Comparison of ENCODE assay signal across 11 mouse cellular contexts in genomic region chr2:137419678-137420077, GRCm38 (mm10).
DNase-seq lines count a peak whose midpoint lies in the region; ATAC-seq lines count a peak whose summit lies in the region.
"Had no signal": no experiment of that assay in that cellular context is flagged by ENCODE, and none has a peak within 500 bp of the region (broad histone marks: within the 10 kb centered on the region; RNA-seq: fewer than 3 reads in every experiment).

No protein-coding gene starts in this region.

- H3K9ac ChIP-seq in heart, embryonic 12.5 days, result no peak overlapping the region
- H3K9ac ChIP-seq in kidney, embryonic 14.5 days (ENCODE audit: low read depth, low read length), result no peak overlapping the region
- H3K9ac ChIP-seq in hindbrain, embryonic 13.5 days, result no peak overlapping the region

- no peaks in the 10 kb centered on the region for H3K36me3 ChIP-seq in heart, embryonic 12.5 days
- no peaks in the 10 kb centered on the region for H3K36me3 ChIP-seq in kidney, embryonic 14.5 days (ENCODE audit: control insufficient read depth, insufficient read depth, low read length)
- H3K36me3 ChIP-seq in hindbrain, embryonic 13.5 days, result no peaks in the 10 kb centered on the region

- peaks cover 11% of the 10 kb centered on the region; the same call in 1 of the 2 replicates for H3K4me1 ChIP-seq in heart, embryonic 12.5 days (replicated peaks)
- H3K4me1 ChIP-seq in kidney, embryonic 14.5 days (ENCODE audit: control insufficient read depth, insufficient read depth, low read length), result no peaks in the 10 kb centered on the region
- H3K4me1 ChIP-seq in hindbrain, embryonic 13.5 days (replicated peaks), result no peaks in the 10 kb centered on the region

- peak; percentile 85 for ATAC-seq in heart, embryonic 12.5 days (ENCODE audit: insufficient number of reproducible peaks, low FRiP score)
- peak; percentile 39; the same call in 1 of the 2 replicates for ATAC-seq in kidney, embryonic 14.5 days (ENCODE audit: low FRiP score, low TSS enrichment)
- no peak for ATAC-seq in hindbrain, embryonic 13.5 days (ENCODE audit: low FRiP score)
- ATAC-seq: inflammation-experienced regulatory T-cells, adult 6 months had no signal

- 0 out of 2 replicates have a peak overlapping the region, but pooled peaks have one; percentile 11 for H3K27ac ChIP-seq in heart, embryonic 12.5 days (ENCODE audit: poor library complexity, severe bottlenecking)
- no peak overlapping the region for H3K27ac ChIP-seq in kidney, embryonic 14.5 days (ENCODE audit: low read depth, low read length)
- no peak overlapping the region for H3K27ac ChIP-seq in hindbrain, embryonic 13.5 days

- no peak overlapping the region for H3K4me3 ChIP-seq in heart, embryonic 12.5 days
- no peak overlapping the region for H3K4me3 ChIP-seq in kidney, embryonic 14.5 days (ENCODE audit: low read length)
- no peak overlapping the region for H3K4me3 ChIP-seq in hindbrain, embryonic 13.5 days

- DNase-seq in adrenal gland, postnatal 10 days, result peak; percentile 7
- DNase-seq in adrenal gland, postnatal 14 days, result no peak
- DNase-seq in lung, postnatal 10 days, result peak; percentile 16
- no peak for DNase-seq in layer of hippocampus, postnatal 25 days (ENCODE audit: extremely low spot score in 1 of 2, low spot score in 1 of 2)
- no peak for DNase-seq in frontal cortex, adult 2 months (ENCODE audit: extremely low spot score in 1 of 2, low spot score in 1 of 2)
- DNase-seq: cerebellum, postnatal 14 days; thymus, postnatal 14 days had no signal

- H3K9me3 ChIP-seq in heart, embryonic 12.5 days (replicated peaks), result no peaks in the 10 kb centered on the region
- H3K9me3 ChIP-seq in kidney, embryonic 14.5 days (ENCODE audit: control insufficient read depth, low read length), result no peaks in the 10 kb centered on the region
- H3K9me3 ChIP-seq in hindbrain, embryonic 13.5 days, result no peaks in the 10 kb centered on the region

- 40% methylated on average over 4 of the region's 4 CpGs for WGBS in heart, embryonic 12.5 days
- WGBS in kidney, embryonic 14.5 days, result 21% methylated on average over 4 of the region's 4 CpGs
- 75% methylated on average over 4 of the region's 4 CpGs for WGBS in hindbrain, embryonic 13.5 days

- H3K4me2 ChIP-seq in heart, embryonic 12.5 days, result no peak overlapping the region
- no peak overlapping the region for H3K4me2 ChIP-seq in kidney, embryonic 14.5 days (replicated peaks; ENCODE audit: low read depth, low read length)
- H3K4me2 ChIP-seq in hindbrain, embryonic 13.5 days, result no peak overlapping the region

- H3K27me3 ChIP-seq in heart, embryonic 12.5 days (replicated peaks), result no peaks in the 10 kb centered on the region
- H3K27me3 ChIP-seq in kidney, embryonic 14.5 days (ENCODE audit: control insufficient read depth, insufficient read depth, low read length), result no peaks in the 10 kb centered on the region
- no peaks in the 10 kb centered on the region for H3K27me3 ChIP-seq in hindbrain, embryonic 13.5 days

Comparison
In these comparisons a context has a peak if more than half of its experiments do, and no peak if none do; other contexts are left out.
1. DNase-seq: peak in adrenal gland, postnatal 10 days (single experiment) and lung, postnatal 10 days (single experiment); none in adrenal gland, postnatal 14 days (single experiment), layer of hippocampus, postnatal 25 days (0 of 2) and frontal cortex, adult 2 months (0 of 2).